Mouse (Mus musculus): ENCODE results near the gene Oscp1. TPM values are rescaled to one million over a fixed set of nuclear protein-coding genes. Genes with fewer than 3 reads are reported as not detected.

The Oscp1 gene
- polyA plus RNA-seq, 2 experiments = 5.8 to 13.8 TPM

- peaks cover 29% of the 10 kb centered on the region for H3K4me1 ChIP-seq (ENCODE audit: control insufficient read depth, insufficient read depth, low read length)
- ATAC-seq (ENCODE audit: low FRiP score, low read depth) (no peak), DNase-seq (ENCODE audit: low spot score) (no peak)
- H3K9me3 ChIP-seq (ENCODE audit: control insufficient read depth, low read length) = no peaks in the 10 kb centered on the region
- TF ChIP-seq POLR2A (IDR thresholded peaks at IDR 0.05; ENCODE audit: borderline replicate concordance, extremely low read depth, insufficient read depth, insufficient read length) = no peak
- no peak overlapping the region for H3K4me3 ChIP-seq (replicated peaks; ENCODE audit: low read length)
- H3K27ac ChIP-seq (replicated peaks; ENCODE audit: low read depth, low read length) = no peak overlapping the region
- H3K9ac ChIP-seq (ENCODE audit: low read depth, low read length, severe bottlenecking) = no peak overlapping the region
- H3K4me2 ChIP-seq (replicated peaks; ENCODE audit: low read depth, low read length, severe bottlenecking) = no peak overlapping the region
- peaks cover 55% of the 10 kb centered on the region for H3K36me3 ChIP-seq (ENCODE audit: control insufficient read depth, insufficient read depth, low read length)
- no peaks in the 10 kb centered on the region for H3K27me3 ChIP-seq (ENCODE audit: control insufficient read depth, insufficient read depth, low read length)
- 95% methylated on average over 4 of the region's 4 CpGs for WGBS
Observed at GRCm38 (mm10) chr4:126134236-126134635, 75.9 kb downstream of the Oscp1 start.

DNA sequence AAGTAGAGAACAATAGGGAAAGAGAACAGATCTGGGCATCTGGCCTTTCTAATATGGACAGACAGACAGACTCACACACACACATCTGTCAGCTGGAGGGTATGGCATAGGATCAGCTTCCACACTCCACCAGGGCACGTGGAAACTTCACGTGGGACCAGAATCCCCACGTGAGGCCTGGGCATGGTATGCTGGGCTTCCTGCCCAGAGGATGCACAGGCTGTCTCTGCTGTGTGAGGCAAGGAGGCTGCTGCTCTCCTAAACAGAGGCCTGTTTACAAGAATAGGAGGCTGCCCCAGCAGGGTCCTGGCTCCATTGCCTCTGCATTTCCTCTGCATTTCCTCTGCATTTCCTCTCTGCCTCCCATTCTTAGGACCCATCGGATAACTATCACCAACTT lies 76.3 kb downstream of the Oscp1 start:
- WGBS = 71% methylated on average over 4 of the region's 4 CpGs
- H3K4me1 ChIP-seq (ENCODE audit: control insufficient read depth, insufficient read depth, low read length) = peaks cover 29% of the 10 kb centered on the region
- H3K36me3 ChIP-seq (ENCODE audit: control insufficient read depth, insufficient read depth, low read length) = peaks cover 55% of the 10 kb centered on the region
- no peaks in the 10 kb centered on the region for H3K9me3 ChIP-seq (ENCODE audit: control insufficient read depth, low read length)
- no peaks in the 10 kb centered on the region for H3K27me3 ChIP-seq (ENCODE audit: control insufficient read depth, insufficient read depth, low read length)
- ATAC-seq (ENCODE audit: low FRiP score, low read depth) (no peak), DNase-seq (ENCODE audit: low spot score) (no peak)
- no peak overlapping the region for H3K27ac ChIP-seq (replicated peaks; ENCODE audit: low read depth, low read length)
- no peak for TF ChIP-seq POLR2A (IDR thresholded peaks at IDR 0.05; ENCODE audit: borderline replicate concordance, extremely low read depth, insufficient read depth, insufficient read length)
- H3K4me2 ChIP-seq (replicated peaks; ENCODE audit: low read depth, low read length, severe bottlenecking) = no peak overlapping the region
- H3K9ac ChIP-seq (ENCODE audit: low read depth, low read length, severe bottlenecking) = no peak overlapping the region
- no peak overlapping the region for H3K4me3 ChIP-seq (replicated peaks; ENCODE audit: low read length)

- no peak for ATAC-seq (ENCODE audit: low FRiP score, low read depth)
Observed at GRCm38 (mm10) chr4:126137773-126138172, 79.4 kb downstream of the Oscp1 start.

GRCm38 (mm10) chr4:126141021-126141420 lies 82.7 kb downstream of the Oscp1 start:
- no peak for ATAC-seq (ENCODE audit: low FRiP score, low read depth)
- H3K27ac ChIP-seq (replicated peaks; ENCODE audit: low read depth, low read length) = no peak overlapping the region
- TF ChIP-seq POLR2A (IDR thresholded peaks at IDR 0.05; ENCODE audit: borderline replicate concordance, extremely low read depth, insufficient read depth, insufficient read length) = no peak
- H3K27me3 ChIP-seq (ENCODE audit: control insufficient read depth, insufficient read depth, low read length) = no peaks in the 10 kb centered on the region
- H3K9me3 ChIP-seq (ENCODE audit: control insufficient read depth, low read length) = no peaks in the 10 kb centered on the region
- WGBS = 89% methylated on average over 4 of the region's 5 CpGs
- no peak for DNase-seq (ENCODE audit: low spot score)
- H3K4me2 ChIP-seq (replicated peaks; ENCODE audit: low read depth, low read length, severe bottlenecking) = no peak overlapping the region
- no peaks in the 10 kb centered on the region for H3K4me1 ChIP-seq (ENCODE audit: control insufficient read depth, insufficient read depth, low read length)
- peaks cover 50% of the 10 kb centered on the region for H3K36me3 ChIP-seq (ENCODE audit: control insufficient read depth, insufficient read depth, low read length)
- H3K4me3 ChIP-seq (replicated peaks; ENCODE audit: low read length) = no peak overlapping the region
- H3K9ac ChIP-seq (ENCODE audit: low read depth, low read length, severe bottlenecking) = peak overlapping the region; percentile 4; the same call in 1 of the 2 replicates

More at GRCm38 (mm10) chr4:126137773-126138172, 79.4 kb downstream of the Oscp1 start:
- Histone ChIP-seq H3K27ac (replicated peaks; ENCODE audit: low read depth, low read length) (no peak overlapping the region), H3K4me1 (ENCODE audit: control insufficient read depth, insufficient read depth, low read length) (peaks cover 5% of the 10 kb centered on the region; the same call in 1 of the 2 replicates), H3K4me2 (replicated peaks; ENCODE audit: low read depth, low read length, severe bottlenecking) (no peak overlapping the region), H3K4me3 (replicated peaks; ENCODE audit: low read length) (no peak overlapping the region), H3K27me3 (ENCODE audit: control insufficient read depth, insufficient read depth, low read length) (no peaks in the 10 kb centered on the region), H3K9me3 (ENCODE audit: control insufficient read depth, low read length) (no peaks in the 10 kb centered on the region), H3K9ac (ENCODE audit: low read depth, low read length, severe bottlenecking) (no peak overlapping the region), H3K36me3 (ENCODE audit: control insufficient read depth, insufficient read depth, low read length) (peaks cover 65% of the 10 kb centered on the region)
- no peak for DNase-seq (ENCODE audit: low spot score)
- no peak for TF ChIP-seq POLR2A (IDR thresholded peaks at IDR 0.05; ENCODE audit: borderline replicate concordance, extremely low read depth, insufficient read depth, insufficient read length)
- WGBS = 91% methylated on average over 3 of the region's 4 CpGs

Other genes starting within 250 kb of the Oscp1 start
- 1.6 and 2.1 TPM in 2 replicates for gene Csf3r, start 34.0 kb upstream of the Oscp1 start, polyA plus RNA-seq (2012; rRNA removed)
- gene Csf3r, start 34.0 kb upstream of the Oscp1 start, polyA plus RNA-seq (2014; fragmentation: Nextera tagmentation; extraction: Ambion mirVana) = 0.32 and 0.68 TPM in 2 replicates
- 78.0 and 83.5 TPM in 2 replicates for gene Mrps15, start 11.6 kb upstream of the Oscp1 start, polyA plus RNA-seq (2012; rRNA removed)
- 139 and 140 TPM in 2 replicates for gene Mrps15, start 11.6 kb upstream of the Oscp1 start, polyA plus RNA-seq (2014; fragmentation: Nextera tagmentation; extraction: Ambion mirVana)
- gene Lsm10, start 38.1 kb downstream of the Oscp1 start, polyA plus RNA-seq (2012; rRNA removed) = 44.0 and 50.4 TPM in 2 replicates
- gene Lsm10, start 38.1 kb downstream of the Oscp1 start, polyA plus RNA-seq (2014; fragmentation: Nextera tagmentation; extraction: Ambion mirVana) = 53.7 and 54.3 TPM in 2 replicates
- 21.3 and 25.5 TPM in 2 replicates for gene Stk40, start 45.4 kb downstream of the Oscp1 start, polyA plus RNA-seq (2012; rRNA removed)
- 27.9 and 29.1 TPM in 2 replicates for gene Stk40, start 45.4 kb downstream of the Oscp1 start, polyA plus RNA-seq (2014; fragmentation: Nextera tagmentation; extraction: Ambion mirVana)
- 120 and 155 TPM in 2 replicates for gene Eva1b, start 89.2 kb downstream of the Oscp1 start, polyA plus RNA-seq (2012; rRNA removed)
- gene Eva1b, start 89.2 kb downstream of the Oscp1 start, polyA plus RNA-seq (2014; fragmentation: Nextera tagmentation; extraction: Ambion mirVana) = 101 and 106 TPM in 2 replicates
- 7.1 and 8.5 TPM in 2 replicates for gene Sh3d21, start 104.9 kb downstream of the Oscp1 start, polyA plus RNA-seq (2012; rRNA removed)
- gene Sh3d21, start 104.9 kb downstream of the Oscp1 start, polyA plus RNA-seq (2014; fragmentation: Nextera tagmentation; extraction: Ambion mirVana) = 8.9 and 10.9 TPM in 2 replicates
- 168 and 191 TPM in 2 replicates for gene Thrap3, start 144.2 kb downstream of the Oscp1 start, polyA plus RNA-seq (2012; rRNA removed)
- gene Thrap3, start 144.2 kb downstream of the Oscp1 start, polyA plus RNA-seq (2014; fragmentation: Nextera tagmentation; extraction: Ambion mirVana) = 204 and 229 TPM in 2 replicates
- 113 and 119 TPM in 2 replicates for gene Map7d1, start 197.8 kb downstream of the Oscp1 start, polyA plus RNA-seq (2012; rRNA removed)
- 58.3 and 68.4 TPM in 2 replicates for gene Map7d1, start 197.8 kb downstream of the Oscp1 start, polyA plus RNA-seq (2014; fragmentation: Nextera tagmentation; extraction: Ambion mirVana)
- 93.6 and 113 TPM in 2 replicates for gene Trappc3, start 203.8 kb downstream of the Oscp1 start, polyA plus RNA-seq (2012; rRNA removed)
- 34.5 and 38.3 TPM in 2 replicates for gene Trappc3, start 203.8 kb downstream of the Oscp1 start, polyA plus RNA-seq (2014; fragmentation: Nextera tagmentation; extraction: Ambion mirVana)
- gene Col8a2, start 228.2 kb downstream of the Oscp1 start, polyA plus RNA-seq (2012; rRNA removed) = 50.3 and 57.4 TPM in 2 replicates
- 74.6 and 75.4 TPM in 2 replicates for gene Col8a2, start 228.2 kb downstream of the Oscp1 start, polyA plus RNA-seq (2014; fragmentation: Nextera tagmentation; extraction: Ambion mirVana)

All from limb, embryonic 14.5 days (tissue).